Mouse (Mus musculus) kidney, postnatal 10 days (tissue): Measurements from ENCODE around the gene Pon2.
"Not testable (repeated sequence)": the region's sequence is repeated elsewhere in the genome, so short reads cannot be mapped to it uniquely, and the experiment has no call there.

Experiments used
- DNase-seq: peaks from one replicate; pipeline ENCODE4 v3.0.0; 2021; ENCODE audit warnings: mixed read lengths

Pon2 gene

GRCm38 (mm10) chr6:5291450-5291849 lies 6.8 kb downstream of the Pon2 start:
- peak; percentile 11 for DNase-seq

GRCm38 (mm10) chr6:5287919-5288318 lies 10.3 kb downstream of the Pon2 start:
- no peak for DNase-seq

GRCm38 (mm10) chr6:5287392-5287791 lies 10.9 kb downstream of the Pon2 start:
- DNase-seq = no peak

- no peak for DNase-seq
Observed at GRCm38 (mm10) chr6:5282418-5282817, 15.8 kb downstream of the Pon2 start.

GRCm38 (mm10) chr6:5280576-5281305 lies 17.5 kb downstream of the Pon2 start:
- no peak for DNase-seq

- no peak for DNase-seq
Observed at GRCm38 (mm10) chr6:5277972-5278371, 20.3 kb downstream of the Pon2 start.

GRCm38 (mm10) chr6:5269641-5270040 lies 28.6 kb downstream of the Pon2 start:
- DNase-seq = no peak

- no peak for DNase-seq
Observed at GRCm38 (mm10) chr6:5264793-5265192, 33.5 kb downstream of the Pon2 start.

GRCm38 (mm10) chr6:5263250-5263999 lies 34.8 kb downstream of the Pon2 start:
- DNase-seq = no peak

GRCm38 (mm10) chr6:5262322-5263249 lies 35.7 kb downstream of the Pon2 start:
- DNase-seq = no peak

GRCm38 (mm10) chr6:5255722-5256451 lies 42.4 kb downstream of the Pon2 start, which contains the start of gene Pon3:
TSS of gene Pon3 (minus strand) at chr6:5256286.
- peak; percentile 71 for DNase-seq

- no peak for DNase-seq
Observed at GRCm38 (mm10) chr6:5255291-5255690, 43.0 kb downstream of the Pon2 start.

- DNase-seq = no peak
Observed at GRCm38 (mm10) chr6:5254869-5255268, 43.4 kb downstream of the Pon2 start.

- no peak for DNase-seq
Observed at GRCm38 (mm10) chr6:5245926-5246325, 52.3 kb downstream of the Pon2 start.

- no peak for DNase-seq
Observed at GRCm38 (mm10) chr6:5238799-5239198, 59.5 kb downstream of the Pon2 start.

GRCm38 (mm10) chr6:5237510-5237909 lies 60.7 kb downstream of the Pon2 start:
- DNase-seq = no peak

GRCm38 (mm10) chr6:5236843-5237371 lies 61.3 kb downstream of the Pon2 start:
- no peak for DNase-seq

GRCm38 (mm10) chr6:5234563-5234962 lies 63.7 kb downstream of the Pon2 start:
- no peak for DNase-seq

- DNase-seq = no peak
Observed at GRCm38 (mm10) chr6:5233812-5234211, 64.4 kb downstream of the Pon2 start.

GRCm38 (mm10) chr6:5232022-5232421 lies 66.2 kb downstream of the Pon2 start:
- DNase-seq = no peak

GRCm38 (mm10) chr6:5230261-5230660 lies 68.0 kb downstream of the Pon2 start:
- peak; percentile 13 for DNase-seq

GRCm38 (mm10) chr6:5223551-5223950 lies 74.7 kb downstream of the Pon2 start:
- DNase-seq = not testable (repeated sequence)
